Mouse (Mus musculus) bone marrow macrophage, adult 2 months (primary cell): ENCODE data around the gene Rnf141.

Experiments used
- CTCF ChIP-seq: IDR thresholded peaks from 2 replicates; pipeline ENCODE4 v1.5.1; 2012; ENCODE audit warnings: low read depth, mild to moderate bottlenecking, low read length, moderate library complexity
- POLR2A ChIP-seq: IDR thresholded peaks from 2 replicates; pipeline ENCODE4 v1.6.1; 2012; ENCODE audit warnings: mild to moderate bottlenecking, low read depth, low read length, borderline replicate concordance

- no peak for TF ChIP-seq POLR2A
- no peak for TF ChIP-seq CTCF
These were observed 33.3 kb downstream of the Rnf141 start for GRCm38 (mm10) chr7:110810995-110811394.
